Mouse (Mus musculus) myocyte (in vitro differentiated cells): ENCODE measurements at regions not wholly inside any gene's neighbourhood (a gene's known extent, or its start where the extent isn't known, plus 50 kb on each side); places are given as distances from the start of the nearest gene placed in this dataset.

Experiments used
- CEBPB ChIP-seq: IDR thresholded peaks from 2 replicates; pipeline ENCODE4 v1.6.1; 2011; ENCODE audit warnings: mild to moderate bottlenecking, moderate library complexity; ENCODE audit not compliant: poor library complexity, insufficient read depth, severe bottlenecking
- E2F4 ChIP-seq: IDR thresholded peaks from one replicate; pipeline ENCODE4 v1.6.1; 2011; ENCODE audit warnings: mild to moderate bottlenecking, control low read depth, moderate library complexity; ENCODE audit not compliant: insufficient read depth
- MAX ChIP-seq: IDR thresholded peaks from one replicate; pipeline ENCODE4 v1.6.1; 2011; ENCODE audit warnings: low read depth, mild to moderate bottlenecking, control low read depth
- MYOD1 ChIP-seq, 3 experiments: IDR thresholded peaks; one replicate each; pipeline ENCODE4 v1.6.1; 2011; ENCODE audit warnings: control low read depth in 2 of 3, low read depth in 2 of 3, mild to moderate bottlenecking in 2 of 3, moderate library complexity in 1 of 3; ENCODE audit not compliant: insufficient read length in 2 of 3, control insufficient read depth in 1 of 3
- MYOG ChIP-seq, 3 experiments: IDR thresholded peaks; one replicate each; pipeline ENCODE4 v1.6.1; 2011; ENCODE audit warnings: control low read depth in 2 of 3, low read depth in 2 of 3, mild to moderate bottlenecking in 2 of 3; ENCODE audit not compliant: insufficient read length in 2 of 3, control insufficient read depth in 1 of 3, insufficient read depth in 1 of 3
- POLR2A ChIP-seq: IDR thresholded peaks from one replicate; pipeline ENCODE4 v1.6.1; 2011; ENCODE audit warnings: low read depth, mild to moderate bottlenecking, control low read depth, moderate library complexity; ENCODE audit not compliant: insufficient read length
- POLR2AphosphoS2 ChIP-seq: IDR thresholded peaks from one replicate; pipeline ENCODE4 v1.6.1; 2011; ENCODE audit warnings: low read depth, control low read depth; ENCODE audit not compliant: insufficient read length
- USF1 ChIP-seq: IDR thresholded peaks from one replicate; pipeline ENCODE4 v1.6.1; 2011; ENCODE audit warnings: low read depth, mild to moderate bottlenecking, control low read depth, moderate library complexity

GRCm38 (mm10) chr15:93972979-93973378, 377.3 kb upstream of the Prickle1 start:
- TF ChIP-seq MAX (no peak), POLR2A (no peak), MYOG (IDR thresholded peaks at IDR 0.05; ENCODE audit: control insufficient read depth in 1 of 3, insufficient read depth in 1 of 3, insufficient read length in 2 of 3, low read depth in 2 of 3) (no peak), MYOD1 (IDR thresholded peaks at IDR 0.05; ENCODE audit: control insufficient read depth in 1 of 3, insufficient read length in 2 of 3, low read depth in 2 of 3) (no peak), E2F4 (no peak), POLR2AphosphoS2 (no peak), CEBPB (no peak), USF1 (no peak)
